Mouse (Mus musculus): ENCODE results near the gene Gm5737. TPM values are rescaled to one million over a fixed set of nuclear protein-coding genes. Genes with fewer than 3 reads are reported as not detected.

Gene Gm5737
- polyA plus RNA-seq, 1 experiment = not detected

GRCm38 (mm10) chr7:120842345-120843036 is 30.3 kb downstream of the Gm5737 start, which contains the start of gene Eef2k:
Gene Eef2k, plus strand, starts transcription at chr7:120842831.
- peak; percentile 91 for DNase-seq
- peak within 1 kb of the TSS; percentile 28 for H3K27ac ChIP-seq (ENCODE audit: insufficient read depth, low read depth, low read length)
- WGBS = 4% methylated on average over 35 of the region's 35 CpGs
- H3K4me3 ChIP-seq (ENCODE audit: insufficient read depth, low read depth, low read length) = peak within 1 kb of the TSS; percentile 65
- no peaks in the 10 kb centered on the region for H3K36me3 ChIP-seq (ENCODE audit: control insufficient read depth, insufficient read depth, low read length)
- H3K4me1 ChIP-seq (ENCODE audit: control insufficient read depth, insufficient read depth, low read length) = no peaks in the 10 kb centered on the region
- no peaks in the 10 kb centered on the region for H3K27me3 ChIP-seq (replicated peaks; ENCODE audit: control insufficient read depth, insufficient read depth, low read length)
- TF ChIP-seq CTCF (conservative IDR thresholded peaks at IDR 0.05; ENCODE audit: insufficient read depth, insufficient read length, low read depth, low read length) (peak; percentile 52; the same call in 1 of the 2 replicates), POLR2A (IDR thresholded peaks at IDR 0.05; ENCODE audit: low read depth, low read length) (no peak)

GRCm38 (mm10) chr7:120843037-120843621 is 31.0 kb downstream of the Gm5737 start:
- DNase-seq = peak; percentile 76
- Histone ChIP-seq H3K4me3 (ENCODE audit: insufficient read depth, low read depth, low read length) (peak overlapping the region; percentile 65), H3K27me3 (replicated peaks; ENCODE audit: control insufficient read depth, insufficient read depth, low read length) (no peaks in the 10 kb centered on the region), H3K4me1 (ENCODE audit: control insufficient read depth, insufficient read depth, low read length) (no peaks in the 10 kb centered on the region), H3K36me3 (ENCODE audit: control insufficient read depth, insufficient read depth, low read length) (no peaks in the 10 kb centered on the region), H3K27ac (ENCODE audit: insufficient read depth, low read depth, low read length) (peak overlapping the region; percentile 28)
- TF ChIP-seq POLR2A (IDR thresholded peaks at IDR 0.05; ENCODE audit: low read depth, low read length) (no peak), CTCF (conservative IDR thresholded peaks at IDR 0.05; ENCODE audit: insufficient read depth, insufficient read length, low read depth, low read length) (no peak)
- WGBS = 1% methylated on average over 40 of the region's 40 CpGs

DNA sequence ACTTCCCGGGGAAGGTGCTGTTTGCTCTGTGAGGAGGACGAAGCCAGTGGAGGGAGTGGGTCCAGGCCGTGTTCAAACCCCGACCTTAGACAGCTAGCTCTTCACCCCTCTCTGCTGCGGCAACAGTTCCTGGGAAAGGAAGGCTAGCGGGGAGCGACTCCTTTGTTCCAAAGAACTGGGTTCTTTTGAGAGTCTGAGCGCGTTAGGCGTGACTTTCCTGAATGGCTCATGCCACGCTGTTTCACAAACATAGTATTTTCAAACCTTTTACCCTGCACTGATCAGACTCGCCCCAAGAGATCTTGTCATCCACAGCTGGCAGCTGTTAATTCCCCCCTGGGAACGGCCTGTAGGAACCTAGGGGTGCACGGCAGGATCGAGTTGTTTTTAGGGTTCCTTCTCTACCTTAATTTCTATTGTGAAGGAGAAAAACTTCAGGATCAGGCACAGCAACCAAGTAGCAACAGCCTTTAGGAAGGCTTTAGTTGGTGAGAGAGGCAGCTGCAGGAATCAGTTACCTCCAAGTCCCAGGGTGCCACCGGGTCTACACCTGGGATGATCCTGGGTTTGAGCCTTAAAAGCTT is 31.8 kb downstream of the Gm5737 start:
- Histone ChIP-seq H3K27ac (ENCODE audit: insufficient read depth, low read depth, low read length) (peak overlapping the region; percentile 2; the same call in 1 of the 2 replicates), H3K36me3 (ENCODE audit: control insufficient read depth, insufficient read depth, low read length) (no peaks in the 10 kb centered on the region), H3K4me1 (ENCODE audit: control insufficient read depth, insufficient read depth, low read length) (no peaks in the 10 kb centered on the region), H3K27me3 (replicated peaks; ENCODE audit: control insufficient read depth, insufficient read depth, low read length) (no peaks in the 10 kb centered on the region), H3K4me3 (ENCODE audit: insufficient read depth, low read depth, low read length) (peak overlapping the region; percentile 65)
- TF ChIP-seq POLR2A (IDR thresholded peaks at IDR 0.05; ENCODE audit: low read depth, low read length) (no peak), CTCF (conservative IDR thresholded peaks at IDR 0.05; ENCODE audit: insufficient read depth, insufficient read length, low read depth, low read length) (no peak)
- WGBS = 36% methylated on average over 16 of the region's 16 CpGs
- DNase-seq = no peak

DNA sequence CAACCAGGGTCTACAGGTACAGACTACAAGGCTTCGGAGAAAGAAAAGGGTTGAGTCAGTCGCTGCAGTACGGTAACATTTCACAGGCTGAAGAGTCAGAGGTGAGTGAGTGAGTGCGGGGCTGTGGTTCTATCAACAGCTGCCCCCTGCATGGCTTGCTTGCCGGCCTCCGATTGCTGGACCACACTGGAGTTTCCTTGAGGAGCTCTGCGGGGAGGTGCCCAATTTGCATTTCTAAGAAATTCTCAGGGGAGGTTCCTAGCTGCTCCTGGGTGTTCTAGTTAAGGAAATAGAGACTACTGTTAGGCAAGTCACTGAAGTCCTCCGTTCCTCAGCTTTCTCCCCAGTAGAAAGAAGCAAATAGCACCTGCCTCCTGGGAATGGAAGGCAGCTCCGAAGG is 32.5 kb downstream of the Gm5737 start:
- no peaks in the 10 kb centered on the region for H3K4me1 ChIP-seq (ENCODE audit: control insufficient read depth, insufficient read depth, low read length)
- DNase-seq = no peak
- H3K4me3 ChIP-seq (ENCODE audit: insufficient read depth, low read depth, low read length) = no peak overlapping the region
- TF ChIP-seq CTCF (conservative IDR thresholded peaks at IDR 0.05; ENCODE audit: insufficient read depth, insufficient read length, low read depth, low read length) (no peak), POLR2A (IDR thresholded peaks at IDR 0.05; ENCODE audit: low read depth, low read length) (no peak)
- no peaks in the 10 kb centered on the region for H3K36me3 ChIP-seq (ENCODE audit: control insufficient read depth, insufficient read depth, low read length)
- H3K27me3 ChIP-seq (replicated peaks; ENCODE audit: control insufficient read depth, insufficient read depth, low read length) = no peaks in the 10 kb centered on the region
- 72% methylated on average over 9 of the region's 9 CpGs for WGBS
- H3K27ac ChIP-seq (ENCODE audit: insufficient read depth, low read depth, low read length) = no peak overlapping the region

DNA sequence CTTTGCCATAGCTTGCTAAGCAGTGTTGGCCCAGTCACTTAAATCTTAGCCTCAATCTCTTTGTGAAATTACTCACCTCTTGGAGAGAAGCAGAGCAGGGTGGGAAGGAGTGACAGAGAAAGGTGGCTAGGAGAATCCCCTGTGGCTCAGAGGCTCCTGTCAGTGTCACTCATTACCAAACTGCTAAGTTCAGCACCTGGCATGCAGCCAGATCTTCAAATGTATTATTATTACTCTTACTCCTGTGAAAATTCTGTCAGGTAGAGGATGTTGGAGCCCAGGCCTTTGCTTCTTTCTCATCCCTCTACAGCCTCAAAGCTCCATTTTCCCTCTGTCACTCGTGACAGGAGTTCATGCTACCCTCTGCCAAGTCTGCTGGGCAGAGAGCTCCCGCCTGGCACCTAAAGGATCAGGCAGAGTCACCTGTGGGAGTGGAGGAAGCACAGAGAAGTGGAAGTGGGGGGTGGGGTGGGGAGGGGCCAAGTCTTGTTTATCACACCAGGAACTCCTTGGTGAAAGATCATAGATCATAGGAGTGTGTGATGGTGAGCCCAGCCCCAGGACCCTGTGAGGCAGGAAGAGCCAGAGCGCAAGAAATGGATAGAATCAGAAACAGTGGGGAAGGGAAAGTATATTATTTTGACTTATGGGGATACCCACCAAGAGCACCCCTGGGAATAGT is 36.8 kb downstream of the Gm5737 start:
- WGBS = 80% methylated on average over 3 of the region's 3 CpGs
- no peak for DNase-seq
- Histone ChIP-seq H3K27me3 (replicated peaks; ENCODE audit: control insufficient read depth, insufficient read depth, low read length) (no peaks in the 10 kb centered on the region), H3K4me1 (ENCODE audit: control insufficient read depth, insufficient read depth, low read length) (peaks cover 10% of the 10 kb centered on the region; the same call in 1 of the 2 replicates), H3K27ac (ENCODE audit: insufficient read depth, low read depth, low read length) (no peak overlapping the region), H3K4me3 (ENCODE audit: insufficient read depth, low read depth, low read length) (no peak overlapping the region), H3K36me3 (ENCODE audit: control insufficient read depth, insufficient read depth, low read length) (no peaks in the 10 kb centered on the region)
- TF ChIP-seq CTCF (conservative IDR thresholded peaks at IDR 0.05; ENCODE audit: insufficient read depth, insufficient read length, low read depth, low read length) (no peak), POLR2A (IDR thresholded peaks at IDR 0.05; ENCODE audit: low read depth, low read length) (no peak)

GRCm38 (mm10) chr7:120850165-120850564 is 38.0 kb downstream of the Gm5737 start:
- DNase-seq = no peak
- Histone ChIP-seq H3K4me3 (ENCODE audit: insufficient read depth, low read depth, low read length) (no peak overlapping the region), H3K27ac (ENCODE audit: insufficient read depth, low read depth, low read length) (no peak overlapping the region), H3K4me1 (ENCODE audit: control insufficient read depth, insufficient read depth, low read length) (peaks cover 10% of the 10 kb centered on the region; the same call in 1 of the 2 replicates), H3K36me3 (ENCODE audit: control insufficient read depth, insufficient read depth, low read length) (no peaks in the 10 kb centered on the region), H3K27me3 (replicated peaks; ENCODE audit: control insufficient read depth, insufficient read depth, low read length) (no peaks in the 10 kb centered on the region)
- TF ChIP-seq POLR2A (IDR thresholded peaks at IDR 0.05; ENCODE audit: low read depth, low read length) (no peak), CTCF (conservative IDR thresholded peaks at IDR 0.05; ENCODE audit: insufficient read depth, insufficient read length, low read depth, low read length) (no peak)
- WGBS = 91% methylated on average over 3 of the region's 3 CpGs
